In genomic region chr2:29707731-29708130, GRCm38 (mm10) we compare ENCODE assay signal across 11 mouse cellular contexts. TPM values are rescaled to one million over a fixed set of nuclear protein-coding genes. Genes with fewer than 3 reads are reported as not detected.
DNase-seq lines count a peak whose midpoint lies in the region; ATAC-seq and TF ChIP-seq lines count a peak whose summit lies in the region.
"Had no signal": no experiment of that assay in that cellular context is flagged by ENCODE, and none has a peak within 500 bp of the region (broad histone marks: within the 10 kb centered on the region; RNA-seq: fewer than 3 reads in every experiment).

No protein-coding gene starts in this region.

- no peak for TF ChIP-seq EP300 in stomach, postnatal 0 days (optimal IDR thresholded peaks at IDR 0.05)

- no peak overlapping the region for H3K4me2 ChIP-seq in heart, embryonic 16.5 days (ENCODE audit: low read depth, low read length)
- no peak overlapping the region for H3K4me2 ChIP-seq in stomach, postnatal 0 days (replicated peaks; ENCODE audit: low read depth)
- H3K4me2 ChIP-seq: heart, embryonic 13.5 days had no signal

- no peak overlapping the region for H3K27ac ChIP-seq in heart, embryonic 16.5 days (ENCODE audit: low read length)
- H3K27ac ChIP-seq in heart, embryonic 10.5 days, result no peak overlapping the region
- no peak overlapping the region for H3K27ac ChIP-seq in stomach, postnatal 0 days (replicated peaks)
- H3K27ac ChIP-seq: heart, embryonic 13.5 days had no signal

- no peaks in the 10 kb centered on the region for H3K4me1 ChIP-seq in heart, embryonic 16.5 days (ENCODE audit: control insufficient read depth, insufficient read depth, low read length)
- H3K4me1 ChIP-seq in heart, embryonic 10.5 days, result peaks cover 14% of the 10 kb centered on the region
- H3K4me1 ChIP-seq in stomach, postnatal 0 days (replicated peaks; ENCODE audit: control insufficient read depth, insufficient read depth), result no peaks in the 10 kb centered on the region

- 82% methylated on average over 4 of the region's 4 CpGs for WGBS in heart, embryonic 16.5 days
- 81% methylated on average over 4 of the region's 4 CpGs for WGBS in heart, embryonic 10.5 days
- 93% methylated on average over 4 of the region's 4 CpGs for WGBS in stomach, postnatal 0 days

- peaks cover 28% of the 10 kb centered on the region for H3K36me3 ChIP-seq in heart, embryonic 16.5 days (ENCODE audit: control insufficient read depth, insufficient read depth)
- peaks cover 78% of the 10 kb centered on the region for H3K36me3 ChIP-seq in heart, embryonic 10.5 days
- H3K36me3 ChIP-seq in stomach, postnatal 0 days (ENCODE audit: control insufficient read depth, insufficient read depth, low read length), result peaks cover 10% of the 10 kb centered on the region; the same call in 1 of the 2 replicates

- TF ChIP-seq CTCF in stomach, postnatal 0 days (IDR thresholded peaks at IDR 0.05; ENCODE audit: low read depth), result peak; percentile 66

- no peaks in the 10 kb centered on the region for H3K27me3 ChIP-seq in heart, embryonic 16.5 days (ENCODE audit: control insufficient read depth, insufficient read depth, low read length)
- H3K27me3 ChIP-seq in heart, embryonic 10.5 days (ENCODE audit: insufficient read depth, poor library complexity, severe bottlenecking), result no peaks in the 10 kb centered on the region
- no peaks in the 10 kb centered on the region for H3K27me3 ChIP-seq in stomach, postnatal 0 days (ENCODE audit: control insufficient read depth, insufficient read depth, low read length)
- H3K27me3 ChIP-seq: heart, embryonic 13.5 days had no signal

- no peak overlapping the region for H3K9ac ChIP-seq in heart, embryonic 16.5 days (ENCODE audit: low read length)
- H3K9ac ChIP-seq in stomach, postnatal 0 days (ENCODE audit: low read length), result no peak overlapping the region
- H3K9ac ChIP-seq: heart, embryonic 13.5 days had no signal

- no peak for DNase-seq in heart, embryonic 10.5 days (ENCODE audit: low spot score)
- peak; percentile 29 for DNase-seq in ovary, postnatal 36 days (ENCODE audit: low spot score)
- DNase-seq in ovary, postnatal 14 days (ENCODE audit: low spot score), result no peak
- DNase-seq in embryo, embryonic 10.5 days (ENCODE audit: low spot score), result peak; percentile 25
- DNase-seq in stomach, postnatal 0 days (ENCODE audit: low spot score), result peak; percentile 41
- no peak for DNase-seq in MN1 (ENCODE audit: low spot score)
- DNase-seq in T-cell, adult 2 months (ENCODE audit: low spot score), result no peak

- no peak overlapping the region for H3K4me3 ChIP-seq in heart, embryonic 16.5 days (ENCODE audit: low read length)
- no peak overlapping the region for H3K4me3 ChIP-seq in heart, embryonic 10.5 days
- no peak overlapping the region for H3K4me3 ChIP-seq in stomach, postnatal 0 days (ENCODE audit: low read depth, low read length)
- H3K4me3 ChIP-seq: heart, embryonic 13.5 days had no signal

- no peaks in the 10 kb centered on the region for H3K9me3 ChIP-seq in heart, embryonic 16.5 days (replicated peaks; ENCODE audit: control insufficient read depth, low read length)
- no peaks in the 10 kb centered on the region for H3K9me3 ChIP-seq in heart, embryonic 10.5 days
- no peaks in the 10 kb centered on the region for H3K9me3 ChIP-seq in stomach, postnatal 0 days (ENCODE audit: control insufficient read depth, low read length)
- H3K9me3 ChIP-seq: heart, embryonic 13.5 days had no signal

- 0 out of 2 replicates have a peak, but pooled peaks have one; percentile 32 for ATAC-seq in heart, embryonic 16.5 days (replicated peaks; ENCODE audit: extremely low read depth, insufficient read depth, low FRiP score)
- ATAC-seq in stomach, postnatal 0 days (ENCODE audit: low FRiP score, low TSS enrichment), result no peak

RNA-seq across cellular contexts. Expression of gene Gm13420, which starts 43.8 kb away (rescaled TPM):
- polyA plus RNA-seq in heart, embryonic 16.5 days (2015; fragmentation: Nextera tagmentation; extraction: Ambion mirVana), result not detected in 2 replicates
- polyA plus RNA-seq in heart, embryonic 10.5 days (2016; fragmentation: Nextera tagmentation; extraction: Ambion mirVana), result 0.28 TPM in 1 of 2 replicates, not detected in the other
- polyA plus RNA-seq in stomach, postnatal 0 days (2015; fragmentation: Nextera tagmentation; extraction: Ambion mirVana), result 5.8 and 6.1 TPM in 2 replicates
- polyA plus RNA-seq: heart, embryonic 13.5 days had no signal

RNA-seq across cellular contexts. Expression of gene Gm13547, which starts 51.4 kb away (rescaled TPM):
- polyA plus RNA-seq in heart, embryonic 16.5 days (2015; fragmentation: Nextera tagmentation; extraction: Ambion mirVana), result 0.32 TPM in 1 of 2 replicates, not detected in the other
- polyA plus RNA-seq in heart, embryonic 10.5 days (2016; fragmentation: Nextera tagmentation; extraction: Ambion mirVana), result not detected in 2 replicates
- 0.28 TPM in 1 of 2 replicates, not detected in the other for polyA plus RNA-seq in stomach, postnatal 0 days (2015; fragmentation: Nextera tagmentation; extraction: Ambion mirVana)
- polyA plus RNA-seq: heart, embryonic 13.5 days; lung, embryonic 16.5 days; stomach, embryonic 14.5 days had no signal

Comparison
In these comparisons a context has a peak if more than half of its experiments do, and no peak if none do; other contexts are left out.
1. DNase-seq: peak in ovary, postnatal 36 days (single experiment), embryo, embryonic 10.5 days (single experiment) and stomach, postnatal 0 days (single experiment); none in heart, embryonic 10.5 days (single experiment), ovary, postnatal 14 days (single experiment), MN1 (single experiment) and T-cell, adult 2 months (single experiment).